Mouse (Mus musculus) hindbrain, embryonic 11.5 days (tissue): ENCODE results near the gene Rpl24. TPM values are rescaled to one million over a fixed set of nuclear protein-coding genes. Genes with fewer than 3 reads are reported as not detected.
"Not testable (repeated sequence)": the region's sequence is repeated elsewhere in the genome, so short reads cannot be mapped to it uniquely, and the experiment has no call there.

Source experiments
- ATAC-seq: fragments of 200-750 bp; cut with Nextera tagmentation; 2 replicates; pipeline ENCODE4 v1.8.0; 2017; ENCODE audit warnings: mild to moderate bottlenecking, moderate TSS enrichment, moderate library complexity; ENCODE audit not compliant: low FRiP score
- DNase-seq: peaks from one replicate; pipeline ENCODE4 v3.0.0-alpha.2; 2015; ENCODE audit warnings: low spot score
- H3K27ac ChIP-seq: fragments of 300-500 bp; sonication (generic); 2 replicates; pipeline ENCODE4 v1.5.1; 2014; ENCODE audit warnings: mild to moderate bottlenecking, low read depth, low read length
- H3K27me3 ChIP-seq: fragments of 300-500 bp; sonication (generic); 2 replicates; pipeline ENCODE4 v1.6.1; 2014; ENCODE audit warnings: mild to moderate bottlenecking, low read length, moderate library complexity, mixed read lengths; ENCODE audit not compliant: control insufficient read depth, insufficient read depth
- H3K36me3 ChIP-seq: fragments of 300-500 bp; sonication (generic); 2 replicates; pipeline ENCODE4 v1.6.1; 2014; ENCODE audit warnings: mild to moderate bottlenecking, low read length, moderate library complexity, mixed read lengths; ENCODE audit not compliant: control insufficient read depth, insufficient read depth
- H3K4me1 ChIP-seq: fragments of 300-500 bp; sonication (generic); replicated peaks from 2 replicates; pipeline ENCODE4 v1.6.1; 2014; ENCODE audit warnings: low read length, mixed read lengths; ENCODE audit not compliant: control insufficient read depth, insufficient read depth
- H3K4me2 ChIP-seq: fragments of 300-500 bp; sonication (generic); replicated peaks from 2 replicates; pipeline ENCODE4 v1.6.1; 2014; ENCODE audit warnings: mild to moderate bottlenecking, low read depth, low read length
- H3K4me3 ChIP-seq: fragments of 300-500 bp; sonication (generic); 2 replicates; pipeline ENCODE4 v1.5.1; 2014; ENCODE audit warnings: low read depth, low read length
- H3K9ac ChIP-seq: fragments of 300-500 bp; sonication (generic); 2 replicates; pipeline ENCODE4 v1.6.1; 2014; ENCODE audit warnings: low read depth, low read length
- H3K9me3 ChIP-seq: fragments of 300-500 bp; sonication (generic); 2 replicates; pipeline ENCODE4 v1.6.1; 2016; ENCODE audit warnings: low read length; ENCODE audit not compliant: control insufficient read depth
- WGBS: fragments of 180-500 bp; shearing (Covaris S2); extraction: QIAGEN DNeasy Blood & Tissue Kit; methylation state at CpG from one replicate; pipeline ENCODE4 v1.1.7; 2014; 5-methylcytosine and 5-hydroxymethylcytosine counted together
- polyA plus RNA-seq: library from polyadenylated mRNA; unstranded; fragments of >200 nt; fragmentation: Nextera tagmentation; extraction: Ambion mirVana; gene quantifications from 2 replicates; pipeline ENCODE4 v1.2.1, GENCODE M21; 2014

Gene Rpl24
- polyA plus RNA-seq, 1 experiment from 2014 or later = 791 TPM

- Histone ChIP-seq H3K27ac (no peak overlapping the region), H3K4me1 (no peaks in the 10 kb centered on the region), H3K4me2 (no peak overlapping the region), H3K4me3 (no peak overlapping the region), H3K9ac (no peak overlapping the region), H3K9me3 (no peaks in the 10 kb centered on the region), H3K36me3 (no peaks in the 10 kb centered on the region), H3K27me3 (no peaks in the 10 kb centered on the region)
- 81% methylated on average over 3 of the region's 3 CpGs for WGBS
- ATAC-seq (no peak), DNase-seq (no peak)
These were observed 18.8 kb upstream of the Rpl24 start for GRCm38 (mm10) chr16:55947266-55947665.

- H3K36me3 ChIP-seq, H3K4me3 ChIP-seq, DNase-seq, H3K27ac ChIP-seq, H3K4me2 ChIP-seq, H3K9ac ChIP-seq, H3K27me3 ChIP-seq, H3K9me3 ChIP-seq, H3K4me1 ChIP-seq, ATAC-seq: not testable (repeated sequence)
- 92% methylated on average over 2 of the region's 2 CpGs for WGBS
These were observed 18.1 kb upstream of the Rpl24 start for GRCm38 (mm10) chr16:55947876-55948410.

GRCm38 (mm10) chr16:55948963-55949362 lies 17.1 kb upstream of the Rpl24 start:
- Histone ChIP-seq H3K27ac (no peak overlapping the region), H3K36me3 (no peaks in the 10 kb centered on the region), H3K4me3 (no peak overlapping the region), H3K27me3 (no peaks in the 10 kb centered on the region), H3K4me1 (no peaks in the 10 kb centered on the region), H3K4me2 (no peak overlapping the region), H3K9ac (no peak overlapping the region), H3K9me3 (no peaks in the 10 kb centered on the region)
- ATAC-seq = no peak
- 79% methylated on average over 7 of the region's 7 CpGs for WGBS
- DNase-seq = no peak

GRCm38 (mm10) chr16:55950462-55950861 lies 15.6 kb upstream of the Rpl24 start:
- Histone ChIP-seq H3K4me3 (no peak overlapping the region), H3K27me3 (no peaks in the 10 kb centered on the region), H3K36me3 (no peaks in the 10 kb centered on the region), H3K9ac (no peak overlapping the region), H3K4me1 (no peaks in the 10 kb centered on the region), H3K9me3 (no peaks in the 10 kb centered on the region), H3K4me2 (no peak overlapping the region), H3K27ac (no peak overlapping the region)
- no peak for DNase-seq
- 72% methylated on average over 3 of the region's 3 CpGs for WGBS
- no peak for ATAC-seq

- WGBS = 41% methylated on average over 19 of the region's 19 CpGs
- Histone ChIP-seq H3K9ac (no peak overlapping the region), H3K27me3 (no peaks in the 10 kb centered on the region), H3K27ac (no peak overlapping the region), H3K36me3 (no peaks in the 10 kb centered on the region), H3K4me2 (no peak overlapping the region), H3K4me1 (no peaks in the 10 kb centered on the region), H3K4me3 (no peak overlapping the region), H3K9me3 (no peaks in the 10 kb centered on the region)
- ATAC-seq = peak; percentile 79
- peak; percentile 92 for DNase-seq
These were observed 15.0 kb upstream of the Rpl24 start for GRCm38 (mm10) chr16:55950946-55951678.

GRCm38 (mm10) chr16:55951679-55952327 lies 14.3 kb upstream of the Rpl24 start:
- Histone ChIP-seq H3K36me3 (no peaks in the 10 kb centered on the region), H3K4me3 (no peak overlapping the region), H3K27me3 (no peaks in the 10 kb centered on the region), H3K4me1 (no peaks in the 10 kb centered on the region), H3K27ac (no peak overlapping the region), H3K9ac (no peak overlapping the region), H3K4me2 (no peak overlapping the region), H3K9me3 (no peaks in the 10 kb centered on the region)
- ATAC-seq = peak; percentile 22; the same call in 1 of the 2 replicates
- WGBS = 80% methylated on average over 7 of the region's 7 CpGs
- DNase-seq = no peak

GRCm38 (mm10) chr16:55952771-55953170 lies 13.3 kb upstream of the Rpl24 start:
- no peak overlapping the region for H3K4me3 ChIP-seq
- no peaks in the 10 kb centered on the region for H3K9me3 ChIP-seq
- DNase-seq (no peak), ATAC-seq (no peak)
- no peak overlapping the region for H3K27ac ChIP-seq
- no peaks in the 10 kb centered on the region for H3K27me3 ChIP-seq
- no peak overlapping the region for H3K4me2 ChIP-seq
- H3K9ac ChIP-seq = no peak overlapping the region
- H3K36me3 ChIP-seq = no peaks in the 10 kb centered on the region
- no peaks in the 10 kb centered on the region for H3K4me1 ChIP-seq

- not testable (repeated sequence) for H3K9me3 ChIP-seq, ATAC-seq
- 87% methylated on average over 9 of the region's 9 CpGs for WGBS
These were observed 11.9 kb upstream of the Rpl24 start for GRCm38 (mm10) chr16:55954196-55954595.

GRCm38 (mm10) chr16:55963068-55963467 lies 3.0 kb upstream of the Rpl24 start:
- H3K9ac ChIP-seq, H3K4me3 ChIP-seq, DNase-seq, ATAC-seq, H3K4me1 ChIP-seq, H3K4me2 ChIP-seq, H3K27me3 ChIP-seq, H3K27ac ChIP-seq, H3K36me3 ChIP-seq, H3K9me3 ChIP-seq: not testable (repeated sequence)
- 95% methylated on average over 6 of the region's 11 CpGs for WGBS

More at GRCm38 (mm10) chr16:55954196-55954595, 11.9 kb upstream of the Rpl24 start:
- not testable (repeated sequence) for H3K4me1 ChIP-seq, H3K4me3 ChIP-seq, H3K27ac ChIP-seq, H3K4me2 ChIP-seq, H3K27me3 ChIP-seq, DNase-seq, H3K36me3 ChIP-seq, H3K9ac ChIP-seq
